Mouse (Mus musculus): ENCODE data around the gene Syt16.

DNA sequence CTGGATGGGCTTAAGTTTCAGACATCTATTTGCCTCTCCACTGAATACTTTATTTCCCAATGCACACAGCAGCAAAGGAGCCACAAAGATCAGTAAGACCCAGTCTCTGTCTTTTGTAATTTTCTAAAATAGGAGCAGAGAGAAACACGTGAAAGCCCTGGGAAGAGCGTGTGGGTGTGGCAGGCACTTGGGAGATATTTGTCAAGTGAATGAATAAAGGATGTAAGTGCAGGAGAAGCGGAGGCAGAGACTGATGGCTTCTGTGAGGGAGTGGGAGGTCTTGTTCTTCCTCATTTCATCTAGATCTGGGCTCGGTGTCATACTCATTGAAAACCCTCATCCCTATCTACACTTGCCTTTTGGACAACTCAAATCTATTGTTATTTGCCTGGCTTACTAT, 78.6 kb downstream of the Syt16 start:
- TF ChIP-seq HCFC1 (IDR thresholded peaks at IDR 0.05; ENCODE audit: borderline replicate concordance, insufficient read depth, low read length) (no peak), CHD2 (IDR thresholded peaks at IDR 0.05; ENCODE audit: low read depth, low read length) (no peak)
